Mouse (Mus musculus): ENCODE results near the gene Slc43a1.

DNA sequence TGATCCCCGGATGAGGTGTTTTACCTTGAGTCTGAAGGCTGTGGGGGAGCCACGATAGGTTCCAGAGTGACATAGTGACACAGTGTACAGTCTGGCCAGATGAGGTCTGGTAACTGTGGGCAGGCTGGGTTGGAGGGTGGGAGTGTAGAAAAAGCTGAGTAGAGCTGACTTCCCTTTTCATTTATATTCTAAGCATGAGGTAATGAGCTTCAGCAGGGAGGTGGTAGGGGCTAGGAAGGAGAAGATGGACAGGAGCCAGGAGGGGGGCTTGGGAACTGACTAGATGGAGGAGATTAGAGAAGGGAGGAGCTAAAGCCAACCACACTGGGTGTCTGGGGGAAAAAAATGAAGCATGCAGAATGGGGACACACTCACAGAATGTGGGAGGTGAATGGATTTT, 30.3 kb downstream of the Slc43a1 start:
- TF ChIP-seq POLR2A (IDR thresholded peaks at IDR 0.05; ENCODE audit: borderline replicate concordance, low read depth, low read length): no peak
- TF ChIP-seq CTCF (IDR thresholded peaks at IDR 0.05; ENCODE audit: low read depth, low read length): no peak
